Mouse (Mus musculus) ZHBTc4 (cell line): ENCODE results near the gene Gpr50.

Source experiments
- DNase-seq: peaks from one replicate; pipeline ENCODE4 v3.0.0-alpha.2; 2011; ENCODE audit warnings: low read depth, low spot score

Gene Gpr50

DNA sequence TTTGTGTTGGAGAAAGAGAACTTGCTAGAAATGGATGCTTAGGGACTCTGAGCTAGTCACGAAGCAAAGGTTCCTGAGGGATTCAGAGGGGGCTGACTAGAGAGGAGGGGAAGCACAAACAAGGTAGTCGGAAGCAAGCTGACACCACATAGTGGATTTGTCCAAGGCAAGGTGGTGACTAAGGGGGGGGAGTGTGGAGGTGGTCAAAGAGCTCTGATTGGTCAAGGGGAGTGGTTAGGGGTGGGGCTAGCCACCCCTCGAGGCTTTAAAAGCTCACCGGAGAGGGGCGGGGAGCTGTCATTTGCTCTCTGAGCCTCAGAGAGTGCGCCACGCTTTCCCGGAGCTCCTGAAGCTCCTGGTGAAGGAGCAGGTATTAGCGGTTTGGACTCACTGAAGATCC lies at the start of gene Gpr50:
TSS of gene Gpr50 (plus strand) at position 294 of the 400 bp plus-strand sequence.
- DNase-seq: peak; percentile 65

DNA sequence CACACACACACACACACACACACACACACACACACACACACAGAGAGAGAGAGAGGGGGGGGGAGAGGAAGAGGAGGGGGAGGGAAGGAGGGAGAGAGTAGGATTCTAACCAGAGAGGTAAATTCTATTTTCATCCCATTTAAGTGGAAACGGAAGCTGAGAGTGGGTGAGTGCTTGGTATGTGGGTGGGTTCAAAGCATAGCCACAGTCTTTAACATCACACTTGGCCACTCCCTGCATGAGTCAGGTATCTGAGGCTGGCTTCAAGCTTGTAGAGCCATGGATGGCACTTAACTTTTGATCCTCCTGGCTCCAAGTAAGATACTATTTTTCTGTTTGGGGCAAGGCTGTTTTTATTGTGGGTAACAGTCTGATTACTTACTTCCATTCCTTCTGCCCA lies 41.2 kb upstream of the Gpr50 start:
- peak; percentile 34 for DNase-seq

DNA sequence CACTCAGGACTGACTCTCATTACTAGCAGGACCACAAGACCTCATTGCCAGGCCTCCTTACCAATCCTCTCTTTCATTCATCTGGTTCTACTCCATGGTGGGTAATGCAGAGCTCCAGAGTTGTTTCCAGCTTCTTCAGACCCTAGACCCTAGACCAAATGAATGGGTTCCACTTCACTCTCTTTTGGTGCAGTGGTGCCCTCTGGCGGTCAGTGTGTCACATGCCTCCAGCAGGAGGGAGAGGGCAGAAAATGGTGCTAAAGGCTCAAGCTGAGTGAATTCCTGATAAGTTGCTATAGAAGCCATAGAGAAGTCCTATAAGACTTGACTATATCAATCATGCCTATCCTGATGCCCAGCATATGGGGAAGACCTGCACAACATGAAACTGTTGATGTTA lies 39.6 kb upstream of the Gpr50 start:
- peak; percentile 70 for DNase-seq

DNA sequence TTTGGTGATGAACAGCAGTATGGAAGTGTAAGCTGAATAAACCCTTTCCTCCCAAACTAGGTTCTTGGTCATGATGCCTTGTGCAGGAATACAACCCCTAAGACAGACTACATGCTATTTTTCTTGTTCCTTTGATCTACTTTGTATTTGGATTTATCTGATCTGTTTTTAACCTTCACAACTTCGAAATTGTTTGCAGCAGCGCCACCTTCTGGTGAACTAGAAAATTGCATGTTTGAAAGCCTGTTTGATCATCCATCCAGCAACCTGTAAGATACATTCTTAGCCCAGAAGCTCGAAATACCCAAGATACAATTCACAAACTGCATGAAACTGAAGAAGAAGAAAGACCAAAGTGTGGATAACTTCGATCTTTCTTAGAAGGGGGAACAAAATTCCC lies 35.2 kb upstream of the Gpr50 start:
- peak; percentile 39 for DNase-seq

DNA sequence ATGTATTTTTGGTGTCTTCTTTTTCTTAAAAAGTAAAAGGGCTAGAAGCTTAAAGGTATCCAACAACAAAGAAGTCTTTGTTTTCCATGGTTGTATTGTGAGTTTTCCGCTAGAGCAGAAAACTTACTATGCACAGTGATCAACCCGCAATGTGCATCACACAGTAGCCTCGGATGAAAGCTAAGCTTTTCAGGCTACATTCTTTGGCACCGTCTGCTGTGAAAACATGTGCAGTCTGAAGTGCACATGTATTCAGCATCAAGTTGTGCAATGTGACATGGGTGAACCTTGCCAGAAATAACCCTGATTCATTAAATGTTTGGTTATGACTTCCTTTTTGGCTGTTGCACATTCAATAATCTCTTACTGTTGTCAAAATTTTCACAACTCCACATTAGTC lies 32.8 kb upstream of the Gpr50 start:
- no peak for DNase-seq

DNA sequence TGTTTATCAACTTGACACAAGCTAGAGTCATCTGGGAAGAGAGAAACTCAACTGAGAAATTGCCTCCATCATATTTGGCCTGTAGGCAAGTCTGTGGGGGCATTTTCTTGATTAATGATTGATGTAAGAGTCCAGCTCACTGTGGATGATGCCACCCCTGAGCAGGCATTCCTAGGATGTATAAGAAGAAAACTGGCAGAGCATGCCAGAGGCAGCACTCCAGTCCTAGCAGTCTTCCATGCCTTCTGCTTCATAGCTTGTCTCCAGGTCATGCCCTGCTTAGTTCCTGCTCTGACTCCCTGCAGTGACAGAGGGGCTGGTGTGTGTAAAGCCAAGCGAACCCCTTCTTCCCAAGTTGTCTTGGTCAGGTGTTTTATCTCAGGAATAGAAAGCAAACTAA lies 32.3 kb upstream of the Gpr50 start:
- DNase-seq: no peak

DNA sequence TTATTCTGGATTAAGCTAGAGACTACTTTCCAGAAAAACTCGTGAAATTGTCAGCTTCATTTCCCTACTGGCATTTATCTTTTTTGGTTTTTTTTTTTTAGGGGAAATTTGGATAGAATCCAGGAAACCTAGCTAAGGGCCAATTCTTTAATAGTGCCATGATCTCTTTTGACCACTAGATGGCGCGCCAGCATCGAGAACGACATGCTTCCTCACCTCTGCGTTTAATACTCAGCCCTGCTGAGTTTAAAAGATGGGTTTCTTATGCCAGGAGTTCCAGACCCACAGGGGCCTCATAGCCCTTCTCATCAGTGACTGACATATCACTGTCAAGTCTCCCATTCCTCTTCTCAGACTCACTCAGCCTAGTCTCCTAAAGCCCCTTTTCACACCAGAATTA lies 15.5 kb upstream of the Gpr50 start:
- peak; percentile 37 for DNase-seq

DNA sequence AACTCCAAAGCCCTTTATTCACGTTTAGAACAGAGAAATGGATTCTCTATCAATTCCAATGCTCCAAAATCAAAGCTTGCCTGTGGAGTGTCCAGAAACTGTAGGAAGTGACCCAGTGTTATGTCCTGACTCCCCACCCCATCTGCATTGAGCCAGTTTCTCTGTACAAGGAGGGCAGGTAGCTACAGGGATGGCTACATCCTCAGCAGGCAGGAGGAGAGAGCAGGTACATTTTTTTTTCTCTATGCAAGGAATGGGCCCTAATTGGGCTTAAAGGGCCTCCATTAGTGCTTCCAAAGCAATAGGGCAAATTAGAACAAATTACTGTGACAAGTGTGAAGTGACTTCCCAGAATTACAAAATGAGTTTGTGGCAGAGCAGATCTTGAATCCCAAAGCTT lies 15.0 kb upstream of the Gpr50 start:
- no peak for DNase-seq

DNA sequence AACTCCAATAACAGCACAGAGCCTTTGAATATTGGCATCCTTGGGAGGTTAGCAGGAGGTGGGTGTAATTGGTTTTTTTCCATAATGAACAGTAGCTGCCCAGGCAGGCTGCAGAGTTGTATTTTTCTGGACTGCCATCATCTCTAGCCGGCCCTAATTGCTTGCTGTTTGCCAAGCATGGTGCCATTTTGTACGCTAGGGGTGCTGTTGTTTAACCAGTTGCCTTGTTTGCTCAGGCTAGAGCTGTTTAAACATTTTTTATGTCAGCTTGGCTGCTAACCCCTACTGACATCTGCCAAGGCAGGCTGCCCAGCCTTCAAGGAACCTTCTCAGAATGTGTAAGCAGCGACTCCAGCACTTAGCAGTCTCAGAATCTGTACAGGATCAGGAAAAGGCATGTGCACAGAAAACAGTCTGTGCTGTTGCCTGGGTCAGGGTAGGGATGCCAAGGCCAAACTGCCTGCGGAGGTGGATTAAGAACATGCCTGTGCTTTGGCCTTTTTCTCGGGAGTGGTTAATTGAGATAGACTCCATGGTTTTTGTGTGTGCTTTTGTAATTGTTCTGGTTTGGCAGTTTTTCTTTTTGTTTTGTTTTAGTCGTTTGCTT lies 14.5 kb upstream of the Gpr50 start:
- peak; percentile 26 for DNase-seq

DNA sequence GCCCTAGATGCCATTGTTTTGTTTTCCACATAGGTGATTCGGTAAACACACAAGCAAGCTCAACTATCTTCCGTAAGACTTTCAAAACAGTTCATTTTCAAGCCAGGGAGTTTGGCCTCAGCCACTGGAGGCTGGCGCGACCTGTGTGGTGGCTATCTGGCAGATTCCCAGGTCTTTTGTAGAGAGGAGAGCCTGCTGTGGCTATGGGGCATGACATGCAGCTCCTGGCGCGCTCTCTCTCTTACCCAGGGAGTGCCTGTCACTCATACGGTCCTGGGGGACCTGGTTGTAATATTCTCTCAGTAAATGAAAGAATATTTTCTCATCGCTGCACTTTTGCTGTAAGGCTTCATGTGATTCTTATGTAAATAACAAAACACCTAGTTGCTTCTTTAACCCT lies 13.5 kb upstream of the Gpr50 start:
- no peak for DNase-seq

DNA sequence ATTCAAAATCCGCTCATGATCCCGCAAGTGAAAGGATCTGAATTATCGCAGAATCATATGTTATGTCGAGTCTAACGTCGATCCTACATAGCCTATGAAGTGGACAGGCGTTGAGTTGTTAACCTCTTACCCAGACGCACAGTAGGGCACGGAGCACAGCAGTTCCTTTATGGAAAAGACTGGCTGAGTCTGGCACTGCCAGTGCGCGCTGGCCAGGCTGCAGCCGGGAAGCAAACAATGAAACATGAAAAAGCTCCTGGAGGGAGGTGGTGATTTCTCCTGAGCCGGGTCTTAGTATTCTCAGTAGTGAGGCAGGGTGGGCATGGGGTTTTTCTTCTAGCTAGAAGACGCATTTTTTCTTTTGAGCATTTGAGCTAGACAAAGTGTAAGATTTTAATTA lies 1.7 kb upstream of the Gpr50 start:
- no peak for DNase-seq

DNA sequence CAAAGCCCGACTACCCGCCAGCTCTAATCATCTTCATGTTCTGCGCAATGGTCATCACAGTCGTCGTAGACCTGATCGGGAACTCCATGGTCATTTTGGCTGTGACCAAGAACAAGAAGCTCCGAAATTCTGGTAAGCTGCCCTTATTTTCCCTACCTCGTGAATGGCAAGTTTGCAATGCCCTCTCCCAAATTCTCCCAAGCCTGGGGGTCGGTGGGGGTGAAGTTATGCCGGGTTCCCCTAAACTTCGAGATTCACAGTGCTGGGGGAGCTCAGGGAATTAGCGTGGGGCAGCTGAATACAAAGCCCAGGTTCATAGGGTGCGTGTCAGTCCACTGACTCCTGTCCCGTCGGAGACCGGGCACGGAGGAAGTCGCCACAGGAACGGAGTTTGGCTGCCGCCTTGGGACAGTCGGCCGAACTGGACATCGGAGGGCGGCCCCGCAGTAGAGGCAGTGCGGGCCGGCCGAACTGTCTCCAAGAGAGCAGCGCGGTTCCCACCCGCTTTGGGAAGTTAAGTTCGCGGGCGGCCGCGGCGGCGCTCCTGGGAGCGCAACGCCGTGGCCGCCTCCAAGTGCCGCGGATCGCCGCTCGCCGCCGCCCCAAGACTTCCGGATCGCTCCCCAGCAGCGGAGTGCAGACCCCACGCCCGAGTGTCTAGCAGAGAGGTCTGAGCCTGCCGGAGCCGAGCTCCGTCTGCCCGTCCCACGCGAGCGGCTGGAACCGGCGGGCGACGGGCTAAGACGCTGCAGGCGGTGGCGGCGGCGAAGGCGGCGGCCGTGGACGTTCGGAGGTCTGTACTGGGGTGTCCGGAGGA lies 612 bp downstream of the Gpr50 start:
- no peak for DNase-seq

DNA sequence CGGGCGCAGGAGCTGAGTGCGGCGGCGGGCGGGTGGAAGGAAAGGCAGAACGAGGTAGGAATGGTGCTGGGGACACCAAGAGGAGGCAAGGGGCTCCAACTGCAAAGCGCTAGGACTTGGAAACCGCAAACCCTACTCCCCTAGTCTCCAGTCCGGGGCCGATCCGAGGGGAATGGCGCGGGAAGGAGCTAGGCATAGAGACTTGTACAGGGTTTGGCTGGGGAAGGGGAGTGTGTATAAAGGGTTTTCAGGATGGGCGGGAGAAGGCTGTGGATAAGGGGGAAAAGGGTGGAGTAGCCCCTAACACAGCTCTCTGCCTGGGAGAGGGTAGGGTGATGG lies 1.2 kb downstream of the Gpr50 start:
- DNase-seq: peak; percentile 38

DNA sequence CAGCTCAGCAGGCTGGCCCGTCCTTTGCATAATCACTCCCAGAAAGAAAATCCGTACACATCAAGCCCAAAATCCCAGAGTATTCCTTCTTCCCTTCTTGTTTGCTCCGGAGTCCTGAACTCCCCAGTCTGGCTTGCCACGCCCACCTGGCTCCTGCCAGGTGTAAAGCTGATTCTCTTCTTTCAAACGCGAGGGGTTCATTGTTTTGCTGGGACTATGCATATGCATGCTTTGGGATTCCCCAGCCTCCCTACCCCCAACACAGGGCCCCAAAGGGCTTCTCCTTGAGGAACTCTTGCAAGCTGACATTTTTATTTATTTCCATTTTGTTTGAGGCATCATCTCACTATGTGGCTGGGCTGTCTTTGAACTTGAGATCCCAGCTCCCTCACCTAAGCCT lies 6.8 kb downstream of the Gpr50 start:
- peak; percentile 60 for DNase-seq

DNA sequence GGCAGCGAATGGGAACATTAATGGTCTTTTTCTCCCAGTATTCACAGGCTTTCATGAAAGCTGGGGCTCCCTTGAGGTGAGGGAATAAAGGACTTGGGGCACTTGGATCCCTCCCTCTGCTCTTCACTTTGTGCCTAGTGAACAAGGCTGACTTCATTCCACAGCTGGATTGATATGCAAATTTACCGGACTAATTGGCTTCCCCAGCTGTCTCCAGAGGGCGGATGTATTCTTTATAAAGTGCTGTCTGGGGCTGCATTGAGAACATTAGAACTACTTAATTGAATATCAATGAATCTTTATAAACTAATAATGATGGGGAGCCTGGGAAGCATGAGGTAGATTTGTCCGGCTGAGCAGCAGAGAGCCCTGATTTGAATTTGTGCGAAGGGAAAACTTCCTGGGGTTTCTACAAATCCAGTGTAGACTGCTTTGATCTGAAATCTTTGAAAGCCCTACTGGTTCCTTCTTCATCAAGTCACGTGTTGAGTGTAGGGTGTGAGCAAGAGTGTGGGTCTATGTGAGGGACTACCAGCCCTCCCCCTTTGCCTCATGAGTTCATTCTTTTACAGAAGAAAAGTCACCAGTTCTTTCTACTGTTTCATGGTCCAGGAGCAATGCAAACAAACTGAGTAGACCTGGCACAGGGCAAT lies 37.5 kb downstream of the Gpr50 start:
- DNase-seq: peak; percentile 65
